21 mouse cellular contexts compared by ENCODE assay signal in genomic region chr3:9887627-9887994, GRCm38 (mm10).
DNase-seq lines count a peak whose midpoint lies in the region; ATAC-seq and TF ChIP-seq lines count a peak whose summit lies in the region.
"Had no signal": no experiment of that assay in that cellular context is flagged by ENCODE, and none has a peak within 500 bp of the region (broad histone marks: within the 10 kb centered on the region; RNA-seq: fewer than 3 reads in every experiment).

No protein-coding gene starts in this region.

- TF ChIP-seq POLR2A in thymus, adult 2 months (IDR thresholded peaks at IDR 0.05; ENCODE audit: control insufficient read depth, extremely low read depth, insufficient read depth, low read length, poor library complexity) = no peak

- no peak overlapping the region for H3K4me3 ChIP-seq in liver, embryonic 11.5 days (ENCODE audit: low read depth, low read length)
- H3K4me3 ChIP-seq in liver, embryonic 12.5 days = no peak overlapping the region
- no peak overlapping the region for H3K4me3 ChIP-seq in thymus, adult 2 months (ENCODE audit: control insufficient read depth, insufficient read depth, low read length)
- H3K4me3 ChIP-seq: embryonic facial prominence, embryonic 12.5 days; erythroblast, embryonic 14.5 days; forebrain, embryonic 12.5 days; heart, embryonic 15.5 days; midbrain, embryonic 12.5 days; neural tube, embryonic 15.5 days had no signal

- no peak for TF ChIP-seq CTCF in thymus, adult 2 months (IDR thresholded peaks at IDR 0.05; ENCODE audit: borderline replicate concordance, control insufficient read depth, extremely low read depth, insufficient read depth, low read length, poor library complexity)

- no peak for ATAC-seq in liver, embryonic 11.5 days (replicated peaks; ENCODE audit: low FRiP score)
- no peak for ATAC-seq in liver, embryonic 12.5 days
- peak; percentile 36 for ATAC-seq in activated CD4-positive, CD25-positive, alpha-beta regulatory T cell, adult 4 months

- no peaks in the 10 kb centered on the region for H3K9me3 ChIP-seq in liver, embryonic 11.5 days (ENCODE audit: control insufficient read depth, low read length)
- H3K9me3 ChIP-seq in liver, embryonic 12.5 days (replicated peaks) = no peaks in the 10 kb centered on the region
- H3K9me3 ChIP-seq: embryonic facial prominence, embryonic 12.5 days; forebrain, embryonic 12.5 days; heart, embryonic 15.5 days; midbrain, embryonic 12.5 days; neural tube, embryonic 15.5 days had no signal

- WGBS in liver, embryonic 11.5 days = 53% methylated on average over 2 of the region's 2 CpGs
- WGBS in liver, embryonic 12.5 days (ENCODE audit: insufficient replicate concordance) = 32% methylated on average over 2 of the region's 2 CpGs
- WGBS in thymus, adult 2 months = 7% methylated on average over 2 of the region's 2 CpGs

- no peak overlapping the region for H3K9ac ChIP-seq in liver, embryonic 11.5 days (ENCODE audit: low read depth, low read length)
- H3K9ac ChIP-seq in liver, embryonic 12.5 days = no peak overlapping the region
- H3K9ac ChIP-seq: embryonic facial prominence, embryonic 12.5 days; forebrain, embryonic 12.5 days; heart, embryonic 15.5 days; midbrain, embryonic 12.5 days; neural tube, embryonic 15.5 days had no signal

- no peaks in the 10 kb centered on the region for H3K36me3 ChIP-seq in liver, embryonic 11.5 days (ENCODE audit: control insufficient read depth, insufficient read depth, low read length)
- H3K36me3 ChIP-seq in liver, embryonic 12.5 days = no peaks in the 10 kb centered on the region
- no peaks in the 10 kb centered on the region for H3K36me3 ChIP-seq in thymus, adult 2 months (ENCODE audit: control insufficient read depth, insufficient read depth, low read length)
- H3K36me3 ChIP-seq: embryonic facial prominence, embryonic 12.5 days; forebrain, embryonic 12.5 days; heart, embryonic 15.5 days; midbrain, embryonic 12.5 days; neural tube, embryonic 15.5 days had no signal

- H3K27ac ChIP-seq in liver, embryonic 11.5 days (ENCODE audit: low read depth, low read length) = no peak overlapping the region
- H3K27ac ChIP-seq in liver, embryonic 12.5 days = no peak overlapping the region
- H3K27ac ChIP-seq in thymus, adult 2 months (ENCODE audit: control insufficient read depth, insufficient read depth, low read length) = peak overlapping the region; percentile 98
- H3K27ac ChIP-seq: embryonic facial prominence, embryonic 12.5 days; forebrain, embryonic 12.5 days; heart, embryonic 15.5 days; hindbrain, postnatal 0 days; midbrain, embryonic 12.5 days; neural tube, embryonic 15.5 days had no signal

- H3K4me1 ChIP-seq in liver, embryonic 11.5 days (replicated peaks; ENCODE audit: control insufficient read depth, insufficient read depth, low read length) = no peaks in the 10 kb centered on the region; the same call in 1 of the 2 replicates
- 0 out of 2 replicates have a peak, but pooled peaks cover 3% of the 10 kb centered on the region for H3K4me1 ChIP-seq in liver, embryonic 12.5 days
- peaks cover 52% of the 10 kb centered on the region for H3K4me1 ChIP-seq in thymus, adult 2 months (replicated peaks; ENCODE audit: control insufficient read depth, insufficient read depth, low read length)
- H3K4me1 ChIP-seq: embryonic facial prominence, embryonic 12.5 days had no signal

- DNase-seq in liver, embryonic 11.5 days (ENCODE audit: low spot score) = peak; percentile 7
- DNase-seq in thymus, adult 2 months = peak; percentile 54
- DNase-seq in cerebellum, adult 11-12 months = no peak
- DNase-seq in lung, postnatal 4 days = no peak
- no peak for DNase-seq in cerebellum, postnatal 14 days
- DNase-seq: adrenal gland, postnatal 14 days; cerebellum, adult 9-11 months; gastrocnemius, postnatal 36 days; kidney, adult 11 months; left cerebral cortex, postnatal 4 days; lung, adult 2 months; lung, postnatal 14 days had no signal

- no peak overlapping the region for H3K4me2 ChIP-seq in liver, embryonic 11.5 days
- no peak overlapping the region for H3K4me2 ChIP-seq in liver, embryonic 12.5 days
- H3K4me2 ChIP-seq: embryonic facial prominence, embryonic 12.5 days; forebrain, embryonic 12.5 days; heart, embryonic 15.5 days; midbrain, embryonic 12.5 days; neural tube, embryonic 15.5 days had no signal

- H3K27me3 ChIP-seq in liver, embryonic 11.5 days (replicated peaks; ENCODE audit: control insufficient read depth, insufficient read depth, low read length) = no peaks in the 10 kb centered on the region
- no peaks in the 10 kb centered on the region for H3K27me3 ChIP-seq in liver, embryonic 12.5 days (replicated peaks)
- no peaks in the 10 kb centered on the region for H3K27me3 ChIP-seq in thymus, adult 2 months (ENCODE audit: control insufficient read depth, insufficient read depth, low read length)
- H3K27me3 ChIP-seq: embryonic facial prominence, embryonic 12.5 days; forebrain, embryonic 12.5 days; heart, embryonic 15.5 days; midbrain, embryonic 12.5 days; neural tube, embryonic 15.5 days had no signal

Comparison
In these comparisons a context has a peak if more than half of its experiments do, and no peak if none do; other contexts are left out.
1. DNase-seq: peak in liver, embryonic 11.5 days (single experiment) and thymus, adult 2 months (single experiment); none in cerebellum, adult 11-12 months (single experiment), lung, postnatal 4 days (0 of 2) and cerebellum, postnatal 14 days (0 of 2).